Mouse (Mus musculus) neural tube, embryonic 13.5 days (tissue): ENCODE data around the gene Cyp2a5. TPM values are rescaled to one million over a fixed set of nuclear protein-coding genes. Genes with fewer than 3 reads are reported as not detected.

Experiments
- polyA plus RNA-seq: library from polyadenylated mRNA; unstranded; fragments of >200 nt; fragmentation: Nextera tagmentation; extraction: Ambion mirVana; gene quantifications from 2 replicates; pipeline ENCODE4 v1.2.1, GENCODE M21; 2015

Gene Cyp2a5
- polyA plus RNA-seq, 1 experiment from 2014 or later = not detected

Other genes with a start within 250 kb of the Cyp2a5 start
- not detected in 2 replicates for gene Vmn1r185, start 216.8 kb upstream of the Cyp2a5 start, polyA plus RNA-seq
- gene Cyp2b23, start 148.9 kb upstream of the Cyp2a5 start, polyA plus RNA-seq = not detected in 2 replicates
- 0.22 and 0.42 TPM in 2 replicates for gene Cyp2b19, start 78.2 kb upstream of the Cyp2a5 start, polyA plus RNA-seq
- gene Cyp2g1, start 26.4 kb upstream of the Cyp2a5 start, polyA plus RNA-seq = not detected in 2 replicates
- gene Cyp2a22, start 104.1 kb downstream of the Cyp2a5 start, polyA plus RNA-seq = not detected in 2 replicates
- not detected in 2 replicates for gene Cyp2a12, start 193.8 kb downstream of the Cyp2a5 start, polyA plus RNA-seq